Mouse (Mus musculus): Measurements from ENCODE around the gene Pim2. TPM values are rescaled to one million over a fixed set of nuclear protein-coding genes. Genes with fewer than 3 reads are reported as not detected.
A peak's percentile ranks its signal among the peaks of the same experiment; 100 is the strongest.

Pim2 gene
- polyA plus RNA-seq, 1 experiment from 2014 or later, result 4.8 TPM

DNA sequence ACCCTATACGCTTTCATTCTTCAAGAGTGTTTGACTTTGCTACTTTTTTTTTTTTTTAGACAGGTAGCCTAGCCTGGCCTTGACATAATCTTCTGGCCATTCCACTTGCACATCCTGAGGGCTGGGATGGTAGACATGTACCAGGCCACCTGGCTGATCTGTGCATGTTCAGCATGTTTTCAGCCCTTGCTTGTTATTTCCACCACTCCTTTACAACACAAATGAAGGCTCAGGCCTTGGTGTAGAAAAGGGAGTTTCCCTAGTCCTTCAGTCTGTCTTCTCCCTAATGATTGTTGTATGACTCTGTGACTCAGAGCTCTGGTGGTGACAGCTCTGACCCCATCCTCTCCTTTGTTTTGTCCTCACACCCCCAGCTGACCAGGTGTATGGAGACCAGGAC lies 10.9 kb upstream of the Pim2 start:
- H3K27ac ChIP-seq (replicated peaks), result no peak overlapping the region
- H3K4me1 ChIP-seq (replicated peaks; ENCODE audit: control insufficient read depth, insufficient read depth), result no peaks in the 10 kb centered on the region
- ATAC-seq (ENCODE audit: low FRiP score, low TSS enrichment) (no peak), DNase-seq (ENCODE audit: low spot score) (no peak)
- H3K9me3 ChIP-seq (ENCODE audit: control insufficient read depth, low read length), result no peaks in the 10 kb centered on the region
- no peak overlapping the region for H3K9ac ChIP-seq (ENCODE audit: low read length)
- no peak overlapping the region for H3K4me2 ChIP-seq (replicated peaks; ENCODE audit: low read depth)
- H3K4me3 ChIP-seq (ENCODE audit: low read depth, low read length), result no peak overlapping the region
- 92% methylated on average over 1 of the region's 1 CpGs for WGBS
- H3K36me3 ChIP-seq (ENCODE audit: control insufficient read depth, insufficient read depth, low read length), result no peaks in the 10 kb centered on the region
- TF ChIP-seq EP300 (optimal IDR thresholded peaks at IDR 0.05), result no peak
- TF ChIP-seq CTCF (IDR thresholded peaks at IDR 0.05; ENCODE audit: low read depth), result no peak
- H3K27me3 ChIP-seq (ENCODE audit: control insufficient read depth, insufficient read depth, low read length), result no peaks in the 10 kb centered on the region

DNA sequence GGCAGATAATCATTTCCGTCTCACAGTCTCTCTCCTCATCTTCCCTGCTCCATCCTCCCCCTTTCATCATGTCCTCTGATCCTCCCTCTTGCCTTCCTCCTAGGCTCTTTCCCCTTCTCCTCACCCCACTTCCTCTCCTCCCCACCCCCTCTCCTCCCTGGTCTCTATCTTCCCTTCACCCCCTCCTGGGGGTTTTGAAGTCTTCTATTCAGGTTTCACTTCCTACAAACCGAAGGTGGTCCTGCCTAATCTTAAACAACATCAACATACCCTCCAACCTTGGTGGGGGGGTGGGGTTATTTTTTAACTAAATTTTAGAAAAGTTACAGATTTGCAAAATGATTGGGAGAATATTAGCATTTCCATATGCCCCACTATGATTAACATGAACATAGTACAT lies 9.6 kb upstream of the Pim2 start:
- no peak for TF ChIP-seq CTCF (IDR thresholded peaks at IDR 0.05; ENCODE audit: low read depth)
- no peak for TF ChIP-seq EP300 (optimal IDR thresholded peaks at IDR 0.05)
- no peak overlapping the region for H3K4me2 ChIP-seq (replicated peaks; ENCODE audit: low read depth)
- DNase-seq (ENCODE audit: low spot score) (no peak), ATAC-seq (ENCODE audit: low FRiP score, low TSS enrichment) (no peak)
- WGBS, result 63% methylated on average over 2 of the region's 2 CpGs
- H3K9me3 ChIP-seq (ENCODE audit: control insufficient read depth, low read length), result no peaks in the 10 kb centered on the region
- peaks cover under 1% of the 10 kb centered on the region; the same call in 1 of the 2 replicates for H3K36me3 ChIP-seq (ENCODE audit: control insufficient read depth, insufficient read depth, low read length)
- H3K4me1 ChIP-seq (replicated peaks; ENCODE audit: control insufficient read depth, insufficient read depth), result no peaks in the 10 kb centered on the region
- H3K27ac ChIP-seq (replicated peaks), result no peak overlapping the region
- H3K9ac ChIP-seq (ENCODE audit: low read length), result no peak overlapping the region
- no peak overlapping the region for H3K4me3 ChIP-seq (ENCODE audit: low read depth, low read length)
- H3K27me3 ChIP-seq (ENCODE audit: control insufficient read depth, insufficient read depth, low read length), result no peaks in the 10 kb centered on the region

DNA sequence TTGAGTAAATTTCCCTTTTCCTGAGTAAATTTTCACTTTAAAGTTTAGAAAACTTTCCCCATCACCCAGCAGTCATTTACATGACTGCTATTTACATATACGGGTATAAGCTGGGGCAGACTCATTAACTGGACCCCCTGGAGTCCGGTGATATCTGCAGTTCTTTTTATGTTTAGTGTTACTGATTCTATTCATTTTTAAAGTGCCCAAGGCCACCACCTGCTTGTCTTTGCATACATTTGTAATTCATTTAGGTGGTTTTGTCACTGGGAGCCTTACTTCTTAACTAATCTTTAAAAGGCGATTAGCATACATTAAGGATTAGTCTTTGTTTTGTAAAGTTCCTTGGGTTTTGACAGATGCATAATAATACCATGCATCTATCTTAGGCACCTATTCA lies 8.2 kb upstream of the Pim2 start:
- Histone ChIP-seq H3K4me1 (replicated peaks; ENCODE audit: control insufficient read depth, insufficient read depth) (no peaks in the 10 kb centered on the region), H3K9me3 (ENCODE audit: control insufficient read depth, low read length) (no peaks in the 10 kb centered on the region), H3K27me3 (ENCODE audit: control insufficient read depth, insufficient read depth, low read length) (no peaks in the 10 kb centered on the region), H3K4me2 (replicated peaks; ENCODE audit: low read depth) (no peak overlapping the region), H3K4me3 (ENCODE audit: low read depth, low read length) (no peak overlapping the region), H3K36me3 (ENCODE audit: control insufficient read depth, insufficient read depth, low read length) (peaks cover 2% of the 10 kb centered on the region; the same call in 1 of the 2 replicates), H3K9ac (ENCODE audit: low read length) (no peak overlapping the region), H3K27ac (replicated peaks) (no peak overlapping the region)
- no peak for DNase-seq (ENCODE audit: low spot score)
- 57% methylated on average over 3 of the region's 3 CpGs for WGBS
- TF ChIP-seq EP300 (optimal IDR thresholded peaks at IDR 0.05) (no peak), CTCF (IDR thresholded peaks at IDR 0.05; ENCODE audit: low read depth) (no peak)
- ATAC-seq (ENCODE audit: low FRiP score, low TSS enrichment), result no peak

DNA sequence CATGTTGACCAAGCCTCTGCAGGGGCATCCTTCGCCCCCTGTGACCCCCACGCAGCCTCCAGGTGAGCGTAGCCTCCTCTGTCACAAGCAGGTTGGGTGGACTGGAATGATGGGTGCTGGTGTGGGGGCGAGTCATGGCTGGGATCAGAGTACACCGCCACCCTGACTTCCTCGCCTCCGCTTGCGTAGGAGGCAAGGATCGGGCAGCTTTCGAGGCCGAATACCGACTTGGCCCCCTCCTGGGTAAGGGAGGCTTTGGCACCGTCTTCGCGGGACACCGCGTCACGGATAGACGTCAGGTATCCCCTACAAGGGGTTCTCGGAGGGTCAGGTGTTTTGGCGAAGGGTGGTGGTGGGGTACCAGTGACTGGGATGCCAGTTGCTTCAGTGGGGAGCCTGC lies 433 bp downstream of the Pim2 start:
- Histone ChIP-seq H3K4me1 (replicated peaks; ENCODE audit: control insufficient read depth, insufficient read depth) (no peaks in the 10 kb centered on the region), H3K27me3 (ENCODE audit: control insufficient read depth, insufficient read depth, low read length) (no peaks in the 10 kb centered on the region), H3K9me3 (ENCODE audit: control insufficient read depth, low read length) (no peaks in the 10 kb centered on the region), H3K4me2 (replicated peaks; ENCODE audit: low read depth) (peak overlapping the region; percentile 70), H3K36me3 (ENCODE audit: control insufficient read depth, insufficient read depth, low read length) (peaks cover 2% of the 10 kb centered on the region; the same call in 1 of the 2 replicates), H3K27ac (replicated peaks) (no peak overlapping the region), H3K4me3 (ENCODE audit: low read depth, low read length) (peak overlapping the region; percentile 37), H3K9ac (ENCODE audit: low read length) (peak overlapping the region; percentile 48)
- 11% methylated on average over 21 of the region's 21 CpGs for WGBS
- no peak for TF ChIP-seq CTCF (IDR thresholded peaks at IDR 0.05; ENCODE audit: low read depth)
- no peak for TF ChIP-seq EP300 (optimal IDR thresholded peaks at IDR 0.05)
- DNase-seq (ENCODE audit: low spot score), result peak; percentile 19
- no peak; the same call in 1 of the 2 replicates for ATAC-seq (ENCODE audit: low FRiP score, low TSS enrichment)

DNA sequence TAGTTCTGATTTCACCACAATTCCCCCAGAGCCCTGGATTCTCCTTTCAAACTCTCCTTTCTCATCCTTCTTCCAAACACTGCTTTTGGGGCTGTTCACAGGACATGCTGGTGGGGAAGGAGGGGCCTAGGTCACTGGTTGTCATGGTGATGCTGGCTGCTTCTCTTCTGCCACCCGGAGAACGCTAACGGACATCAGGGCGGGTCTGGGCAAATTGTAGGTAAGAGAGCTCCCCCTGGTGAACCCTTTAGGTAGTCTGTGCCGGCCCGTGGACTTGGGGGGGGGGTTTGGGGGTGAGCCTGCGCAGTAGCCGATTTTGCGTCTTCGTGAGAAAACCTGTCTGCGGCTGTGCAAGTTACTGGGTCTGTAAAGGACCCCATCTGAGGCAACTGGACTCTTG lies 1.8 kb downstream of the Pim2 start:
- H3K4me1 ChIP-seq (replicated peaks; ENCODE audit: control insufficient read depth, insufficient read depth), result no peaks in the 10 kb centered on the region
- H3K4me2 ChIP-seq (replicated peaks; ENCODE audit: low read depth), result peak overlapping the region; percentile 27
- H3K9me3 ChIP-seq (ENCODE audit: control insufficient read depth, low read length), result no peaks in the 10 kb centered on the region
- 5% methylated on average over 10 of the region's 11 CpGs for WGBS
- ATAC-seq (ENCODE audit: low FRiP score, low TSS enrichment) (no peak), DNase-seq (ENCODE audit: low spot score) (peak; percentile 60)
- no peak overlapping the region for H3K9ac ChIP-seq (ENCODE audit: low read length)
- no peak overlapping the region for H3K4me3 ChIP-seq (ENCODE audit: low read depth, low read length)
- H3K27me3 ChIP-seq (ENCODE audit: control insufficient read depth, insufficient read depth, low read length), result no peaks in the 10 kb centered on the region
- H3K27ac ChIP-seq (replicated peaks), result no peak overlapping the region
- no peaks in the 10 kb centered on the region for H3K36me3 ChIP-seq (ENCODE audit: control insufficient read depth, insufficient read depth, low read length)
- peak; percentile 70 for TF ChIP-seq CTCF (IDR thresholded peaks at IDR 0.05; ENCODE audit: low read depth)
- TF ChIP-seq EP300 (optimal IDR thresholded peaks at IDR 0.05), result no peak

DNA sequence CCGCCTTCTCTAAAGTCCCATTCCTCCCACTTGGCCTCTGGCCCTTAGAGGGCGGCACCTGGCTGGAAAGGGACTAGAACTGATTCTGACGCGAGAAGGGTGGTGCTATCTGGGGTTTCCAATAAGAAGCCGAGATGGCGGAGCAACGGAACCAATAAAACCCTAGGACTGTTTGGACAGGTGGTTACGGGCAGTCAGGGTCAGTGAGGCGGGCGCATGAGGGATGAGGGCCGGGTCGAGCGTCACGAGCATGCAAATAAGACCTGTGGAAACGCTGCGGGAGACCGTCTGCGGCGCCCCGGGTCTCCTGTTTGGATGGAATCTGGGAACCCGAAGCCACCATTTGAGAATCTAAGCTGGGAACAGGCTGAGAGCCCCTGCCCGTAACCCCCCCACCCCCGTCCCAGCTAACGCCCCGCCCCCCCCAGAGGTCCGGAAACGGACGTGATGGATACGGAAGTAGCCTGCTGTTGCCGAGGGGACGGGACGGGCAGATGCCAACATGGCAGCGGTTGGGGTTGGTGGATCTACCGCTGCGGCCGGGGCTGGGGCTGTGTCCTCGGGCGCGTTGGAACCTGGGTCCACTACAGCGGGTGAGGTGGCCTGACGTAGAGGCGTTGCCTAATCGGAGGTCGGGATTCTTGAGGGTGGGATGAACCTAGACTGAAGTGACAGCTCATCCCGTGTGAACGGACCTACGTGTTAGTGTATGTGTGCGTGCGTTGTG lies 5.9 kb downstream of the Pim2 start, which contains the start of gene Slc35a2:
Gene Slc35a2 (plus strand): TSS at position 188 of the 727 bp plus-strand sequence.
- H3K4me2 ChIP-seq (replicated peaks; ENCODE audit: low read depth), result peak within 1 kb of the TSS; percentile 59
- DNase-seq (ENCODE audit: low spot score), result peak; percentile 85
- no peaks in the 10 kb centered on the region for H3K9me3 ChIP-seq (ENCODE audit: control insufficient read depth, low read length)
- H3K27me3 ChIP-seq (ENCODE audit: control insufficient read depth, insufficient read depth, low read length), result no peaks in the 10 kb centered on the region
- H3K27ac ChIP-seq (replicated peaks), result peak within 1 kb of the TSS; percentile 81
- WGBS, result 17% methylated on average over 49 of the region's 49 CpGs
- H3K36me3 ChIP-seq (ENCODE audit: control insufficient read depth, insufficient read depth, low read length), result no peaks in the 10 kb centered on the region
- ATAC-seq (ENCODE audit: low FRiP score, low TSS enrichment), result peak; percentile 98
- no peaks in the 10 kb centered on the region for H3K4me1 ChIP-seq (replicated peaks; ENCODE audit: control insufficient read depth, insufficient read depth)
- peak within 1 kb of the TSS; percentile 47 for H3K9ac ChIP-seq (ENCODE audit: low read length)
- peak within 1 kb of the TSS; percentile 55 for H3K4me3 ChIP-seq (ENCODE audit: low read depth, low read length)
- TF ChIP-seq EP300 (optimal IDR thresholded peaks at IDR 0.05) (no peak), CTCF (IDR thresholded peaks at IDR 0.05; ENCODE audit: low read depth) (peak; percentile 49)

All from stomach, postnatal 0 days (tissue).